Mouse (Mus musculus) bone marrow macrophage, adult 2 months (primary cell): ENCODE results near the gene Ephx1.
"Not testable (repeated sequence)": the region's sequence is repeated elsewhere in the genome, so short reads cannot be mapped to it uniquely, and the experiment has no call there.

Source experiments
- CTCF ChIP-seq: IDR thresholded peaks from 2 replicates; pipeline ENCODE4 v1.5.1; 2012; ENCODE audit warnings: low read depth, mild to moderate bottlenecking, low read length, moderate library complexity
- POLR2A ChIP-seq: IDR thresholded peaks from 2 replicates; pipeline ENCODE4 v1.6.1; 2012; ENCODE audit warnings: mild to moderate bottlenecking, low read depth, low read length, borderline replicate concordance

- not testable (repeated sequence) for TF ChIP-seq POLR2A, CTCF
These were observed 39.2 kb downstream of the Ephx1 start for GRCm38 (mm10) chr1:180981298-180982046.
